Mouse (Mus musculus): ENCODE measurements around the gene Gzmk. TPM values are rescaled to one million over a fixed set of nuclear protein-coding genes. Genes with fewer than 3 reads are reported as not detected.
"Not testable (repeated sequence)": the region's sequence is repeated elsewhere in the genome, so short reads cannot be mapped to it uniquely, and the experiment has no call there.

Gene Gzmk
- polyA plus RNA-seq, 1 experiment from 2014 or later = not detected

DNA sequence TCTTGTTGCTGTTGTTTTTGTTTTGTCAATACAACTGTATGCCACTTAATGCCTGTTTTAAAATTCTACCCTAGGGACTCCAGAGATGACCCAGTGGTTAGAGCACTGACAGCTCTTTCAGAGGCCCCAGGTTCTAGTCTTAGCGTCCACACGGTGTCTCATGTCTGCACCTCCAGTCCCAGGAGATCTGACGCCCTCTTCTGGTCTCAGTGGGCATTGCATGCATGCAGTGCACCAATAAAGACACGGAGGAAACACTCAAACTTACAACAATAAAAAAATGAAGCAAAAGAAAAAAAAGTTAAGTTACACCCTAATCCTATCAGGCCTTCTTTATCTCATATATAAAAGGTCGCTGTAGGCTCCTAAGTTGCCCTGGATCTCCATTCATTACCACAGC is 31.5 kb upstream of the Gzmk start:
- Histone ChIP-seq H3K4me1 (ENCODE audit: control insufficient read depth, insufficient read depth, low read length) (no peaks in the 10 kb centered on the region), H3K27ac (replicated peaks; ENCODE audit: low read depth, low read length) (no peak overlapping the region), H3K9ac (ENCODE audit: low read length) (no peak overlapping the region), H3K9me3 (ENCODE audit: control insufficient read depth, low read length) (no peaks in the 10 kb centered on the region), H3K4me2 (ENCODE audit: low read depth, severe bottlenecking) (no peak overlapping the region), H3K4me3 (ENCODE audit: low read depth, low read length) (no peak overlapping the region), H3K36me3 (ENCODE audit: control insufficient read depth, insufficient read depth, low read length) (no peaks in the 10 kb centered on the region), H3K27me3 (ENCODE audit: control insufficient read depth, insufficient read depth, low read length) (no peaks in the 10 kb centered on the region)
- ATAC-seq (ENCODE audit: insufficient number of reproducible peaks, low FRiP score, low TSS enrichment, low read depth) (no peak), DNase-seq (ENCODE audit: low spot score) (no peak)
- WGBS = 45% methylated on average over 5 of the region's 5 CpGs

DNA sequence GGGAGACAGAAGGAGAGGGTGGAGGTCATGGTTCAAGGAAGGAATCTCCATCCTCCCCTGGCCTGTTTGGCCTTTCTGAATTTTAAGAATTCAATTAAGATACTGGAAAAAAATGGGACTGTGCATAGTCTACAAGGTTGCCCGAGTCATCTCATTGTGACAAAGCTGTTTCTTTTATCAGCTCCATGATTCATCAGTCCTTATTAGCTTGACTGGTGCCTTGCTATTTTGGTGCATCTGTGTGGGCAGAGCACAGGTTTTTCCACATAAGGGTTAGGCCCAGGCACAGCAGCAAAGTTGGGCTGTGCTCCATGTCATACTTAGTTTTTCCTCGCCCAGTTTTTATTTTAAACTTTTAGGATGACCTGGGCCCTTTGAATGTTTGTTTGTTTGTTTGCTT is 31.1 kb upstream of the Gzmk start:
- Histone ChIP-seq H3K36me3 (ENCODE audit: control insufficient read depth, insufficient read depth, low read length) (no peaks in the 10 kb centered on the region), H3K4me1 (ENCODE audit: control insufficient read depth, insufficient read depth, low read length) (no peaks in the 10 kb centered on the region), H3K4me2 (ENCODE audit: low read depth, severe bottlenecking) (no peak overlapping the region), H3K27ac (replicated peaks; ENCODE audit: low read depth, low read length) (no peak overlapping the region), H3K4me3 (ENCODE audit: low read depth, low read length) (no peak overlapping the region), H3K9me3 (ENCODE audit: control insufficient read depth, low read length) (no peaks in the 10 kb centered on the region), H3K27me3 (ENCODE audit: control insufficient read depth, insufficient read depth, low read length) (no peaks in the 10 kb centered on the region), H3K9ac (ENCODE audit: low read length) (no peak overlapping the region)
- DNase-seq (ENCODE audit: low spot score) = no peak
- WGBS = 83% methylated on average over 2 of the region's 2 CpGs
- ATAC-seq (ENCODE audit: insufficient number of reproducible peaks, low FRiP score, low TSS enrichment, low read depth) = no peak

DNA sequence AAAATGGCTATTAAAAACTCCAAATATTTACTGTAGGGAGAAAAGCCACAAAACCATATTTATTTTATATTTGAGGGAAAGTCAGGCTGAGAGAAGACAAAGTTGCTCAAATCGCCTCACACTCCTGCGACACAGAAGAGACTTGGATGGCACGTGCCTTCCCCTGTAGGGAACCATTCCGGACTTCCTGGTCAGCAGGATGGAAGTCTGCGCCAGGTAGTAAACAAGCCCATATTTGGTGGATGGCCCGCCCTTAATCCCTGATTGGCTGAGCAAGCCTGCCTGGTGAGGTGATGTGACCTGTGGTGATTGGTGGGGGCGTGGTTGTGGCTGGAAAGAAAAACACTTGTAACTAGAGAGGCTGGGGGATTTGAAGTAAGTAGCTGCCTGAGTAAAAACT is 26.9 kb upstream of the Gzmk start:
- not testable (repeated sequence) for H3K4me1 ChIP-seq (ENCODE audit: control insufficient read depth, insufficient read depth, low read length); DNase-seq (ENCODE audit: low spot score); H3K36me3 ChIP-seq (ENCODE audit: control insufficient read depth, insufficient read depth, low read length); H3K9me3 ChIP-seq (ENCODE audit: control insufficient read depth, low read length); ATAC-seq (ENCODE audit: insufficient number of reproducible peaks, low FRiP score, low TSS enrichment, low read depth); H3K27ac ChIP-seq (replicated peaks; ENCODE audit: low read depth, low read length); H3K4me2 ChIP-seq (ENCODE audit: low read depth, severe bottlenecking); H3K4me3 ChIP-seq (ENCODE audit: low read depth, low read length); H3K9ac ChIP-seq (ENCODE audit: low read length); H3K27me3 ChIP-seq (ENCODE audit: control insufficient read depth, insufficient read depth, low read length)
- 83% methylated on average over 7 of the region's 7 CpGs for WGBS

DNA sequence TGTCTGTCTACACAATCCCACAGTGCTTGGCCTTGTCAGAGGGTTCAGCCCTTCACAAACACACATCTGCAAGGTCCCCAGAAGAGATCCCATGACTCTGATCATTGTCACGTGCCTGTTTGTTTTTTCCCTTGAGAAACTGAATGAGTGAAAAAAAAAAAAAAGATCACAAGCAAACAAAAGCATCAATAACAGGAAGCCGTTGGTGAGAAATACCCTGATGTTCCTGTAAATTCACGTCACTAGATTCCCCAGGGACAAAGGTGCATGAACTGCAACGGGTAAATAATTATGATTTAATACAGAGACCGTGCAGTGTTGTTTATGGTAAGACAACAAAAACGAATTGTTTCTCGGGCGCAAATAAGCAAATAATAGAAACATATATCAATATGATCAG is 19.3 kb upstream of the Gzmk start:
- Histone ChIP-seq H3K9ac (ENCODE audit: low read length) (no peak overlapping the region), H3K4me3 (ENCODE audit: low read depth, low read length) (no peak overlapping the region), H3K4me1 (ENCODE audit: control insufficient read depth, insufficient read depth, low read length) (0 out of 2 replicates have a peak, but pooled peaks cover 2% of the 10 kb centered on the region), H3K9me3 (ENCODE audit: control insufficient read depth, low read length) (no peaks in the 10 kb centered on the region), H3K4me2 (ENCODE audit: low read depth, severe bottlenecking) (no peak overlapping the region), H3K27ac (replicated peaks; ENCODE audit: low read depth, low read length) (no peak overlapping the region), H3K36me3 (ENCODE audit: control insufficient read depth, insufficient read depth, low read length) (no peaks in the 10 kb centered on the region), H3K27me3 (ENCODE audit: control insufficient read depth, insufficient read depth, low read length) (no peaks in the 10 kb centered on the region)
- WGBS = 81% methylated on average over 8 of the region's 8 CpGs
- ATAC-seq (ENCODE audit: insufficient number of reproducible peaks, low FRiP score, low TSS enrichment, low read depth) = no peak
- DNase-seq (ENCODE audit: low spot score) = no peak

DNA sequence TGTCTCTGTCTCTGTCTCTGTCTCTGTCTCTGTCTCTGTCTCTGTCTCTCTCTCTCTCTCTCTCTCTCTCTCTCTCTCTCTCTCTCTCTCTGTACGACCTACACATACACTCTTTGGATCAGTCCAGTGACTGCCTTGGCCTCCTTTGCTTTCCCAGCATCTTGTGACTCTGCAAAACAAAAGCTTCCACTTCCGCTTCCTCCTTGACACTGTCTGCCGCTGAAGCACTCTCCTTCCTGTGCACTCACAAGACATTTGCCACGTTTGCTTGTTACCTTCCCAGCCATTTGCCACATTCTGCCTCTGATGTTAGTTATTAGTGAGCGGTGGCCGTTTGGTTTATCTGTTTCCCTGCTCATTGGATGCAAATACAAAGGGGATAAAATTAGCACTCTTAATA is 16.4 kb upstream of the Gzmk start:
- H3K4me1 ChIP-seq (ENCODE audit: control insufficient read depth, insufficient read depth, low read length) = 0 out of 2 replicates have a peak, but pooled peaks cover 2% of the 10 kb centered on the region
- no peak overlapping the region for H3K4me3 ChIP-seq (ENCODE audit: low read depth, low read length)
- H3K4me2 ChIP-seq (ENCODE audit: low read depth, severe bottlenecking) = no peak overlapping the region
- H3K9ac ChIP-seq (ENCODE audit: low read length) = no peak overlapping the region
- DNase-seq (ENCODE audit: low spot score) = no peak
- no peak for ATAC-seq (ENCODE audit: insufficient number of reproducible peaks, low FRiP score, low TSS enrichment, low read depth)
- no peaks in the 10 kb centered on the region for H3K27me3 ChIP-seq (ENCODE audit: control insufficient read depth, insufficient read depth, low read length)
- H3K36me3 ChIP-seq (ENCODE audit: control insufficient read depth, insufficient read depth, low read length) = no peaks in the 10 kb centered on the region
- no peak overlapping the region for H3K27ac ChIP-seq (replicated peaks; ENCODE audit: low read depth, low read length)
- no peaks in the 10 kb centered on the region for H3K9me3 ChIP-seq (ENCODE audit: control insufficient read depth, low read length)
- WGBS = 45% methylated on average over 6 of the region's 6 CpGs

DNA sequence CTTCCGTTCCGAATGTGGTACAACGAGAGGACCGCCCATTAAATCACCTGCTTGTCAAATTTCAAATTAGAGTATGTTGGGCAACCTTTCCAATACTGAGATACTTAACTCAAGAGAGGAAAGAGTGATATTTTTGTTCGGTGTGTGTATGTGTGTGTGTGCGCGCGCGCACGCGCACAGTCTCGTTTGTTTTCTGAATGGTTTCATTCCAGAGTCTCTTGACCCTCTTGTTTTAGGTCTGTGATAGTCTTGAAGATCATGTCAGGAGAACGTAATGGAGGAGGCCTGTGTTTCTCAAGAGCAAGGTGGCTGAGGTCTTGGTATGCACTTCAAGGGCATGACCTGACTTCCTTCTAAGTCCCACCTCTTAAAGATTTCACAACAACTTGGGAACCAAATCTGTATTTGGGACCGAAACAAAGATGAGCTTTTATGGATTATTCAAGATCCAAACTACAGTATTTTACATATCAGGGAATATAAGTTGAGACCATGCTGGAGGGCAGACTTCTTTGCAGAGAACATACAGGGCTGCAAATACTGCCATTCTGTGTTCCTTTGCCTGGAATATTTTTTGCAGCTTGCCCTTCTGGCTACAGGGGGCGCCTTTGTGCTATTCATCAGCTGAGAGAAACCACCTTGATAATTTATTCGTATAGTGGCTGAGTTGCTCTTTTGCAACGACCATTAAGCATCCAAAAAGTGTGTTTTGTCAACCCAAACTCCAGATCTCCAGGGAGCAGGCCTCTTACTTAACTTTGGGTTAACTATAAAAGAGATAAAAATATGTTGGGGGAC is 2.2 kb upstream of the Gzmk start:
- H3K4me2 ChIP-seq (ENCODE audit: low read depth, severe bottlenecking) = no peak overlapping the region
- H3K9ac ChIP-seq (ENCODE audit: low read length) = no peak overlapping the region
- WGBS = 87% methylated on average over 17 of the region's 17 CpGs
- no peaks in the 10 kb centered on the region for H3K27me3 ChIP-seq (ENCODE audit: control insufficient read depth, insufficient read depth, low read length)
- H3K9me3 ChIP-seq (ENCODE audit: control insufficient read depth, low read length) = no peaks in the 10 kb centered on the region
- H3K4me3 ChIP-seq (ENCODE audit: low read depth, low read length) = no peak overlapping the region
- no peaks in the 10 kb centered on the region for H3K36me3 ChIP-seq (ENCODE audit: control insufficient read depth, insufficient read depth, low read length)
- DNase-seq (ENCODE audit: low spot score) (no peak), ATAC-seq (ENCODE audit: insufficient number of reproducible peaks, low FRiP score, low TSS enrichment, low read depth) (no peak)
- H3K4me1 ChIP-seq (ENCODE audit: control insufficient read depth, insufficient read depth, low read length) = no peaks in the 10 kb centered on the region
- no peak overlapping the region for H3K27ac ChIP-seq (replicated peaks; ENCODE audit: low read depth, low read length)

DNA sequence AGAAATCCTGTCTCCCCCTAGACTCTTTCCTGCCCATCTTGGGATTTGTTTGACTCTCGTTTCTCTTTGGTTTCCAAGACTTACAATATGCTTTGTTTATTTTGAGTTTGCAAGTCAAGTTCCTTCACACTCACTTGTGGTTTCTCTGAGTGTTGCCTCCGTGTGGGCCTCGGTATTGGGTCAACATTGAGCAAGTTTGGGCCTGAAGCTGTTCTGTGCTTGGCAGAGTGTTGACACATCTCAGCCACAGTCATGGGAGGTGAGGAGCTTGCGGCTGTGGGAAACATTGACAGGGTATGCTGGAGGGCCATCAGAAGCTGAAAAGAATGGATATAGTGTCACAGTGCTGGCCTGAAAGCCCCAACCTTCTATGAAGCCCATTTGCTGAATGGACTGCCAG is 1.4 kb upstream of the Gzmk start:
- no peak for DNase-seq (ENCODE audit: low spot score)
- Histone ChIP-seq H3K4me1 (ENCODE audit: control insufficient read depth, insufficient read depth, low read length) (no peaks in the 10 kb centered on the region), H3K9ac (ENCODE audit: low read length) (no peak overlapping the region), H3K27me3 (ENCODE audit: control insufficient read depth, insufficient read depth, low read length) (no peaks in the 10 kb centered on the region), H3K4me3 (ENCODE audit: low read depth, low read length) (no peak overlapping the region), H3K27ac (replicated peaks; ENCODE audit: low read depth, low read length) (no peak overlapping the region), H3K36me3 (ENCODE audit: control insufficient read depth, insufficient read depth, low read length) (no peaks in the 10 kb centered on the region), H3K9me3 (ENCODE audit: control insufficient read depth, low read length) (no peaks in the 10 kb centered on the region), H3K4me2 (ENCODE audit: low read depth, severe bottlenecking) (no peak overlapping the region)
- WGBS = 78% methylated on average over 4 of the region's 4 CpGs
- ATAC-seq (ENCODE audit: insufficient number of reproducible peaks, low FRiP score, low TSS enrichment, low read depth) = no peak

DNA sequence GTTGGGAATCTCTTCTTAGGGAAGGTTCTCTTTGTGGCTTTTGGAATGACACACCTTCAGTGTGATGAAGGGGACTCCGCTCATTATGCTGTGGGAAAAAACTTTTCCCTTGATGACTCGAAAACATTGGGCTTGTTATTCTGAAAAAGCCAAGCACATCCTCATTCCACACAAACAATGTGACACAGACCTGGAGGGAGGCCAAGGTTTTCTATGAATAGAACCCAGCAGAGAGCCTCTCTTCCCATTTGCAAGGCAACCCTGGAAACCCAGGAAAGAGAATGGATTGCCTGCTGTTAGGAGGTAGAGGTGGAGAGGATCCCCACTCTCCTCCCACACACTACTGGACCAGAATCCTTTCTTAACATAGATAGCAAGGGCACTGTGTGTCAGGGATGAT is 1.6 kb downstream of the Gzmk start:
- Histone ChIP-seq H3K4me3 (ENCODE audit: low read depth, low read length) (no peak overlapping the region), H3K9me3 (ENCODE audit: control insufficient read depth, low read length) (no peaks in the 10 kb centered on the region), H3K4me2 (ENCODE audit: low read depth, severe bottlenecking) (no peak overlapping the region), H3K27ac (replicated peaks; ENCODE audit: low read depth, low read length) (no peak overlapping the region), H3K36me3 (ENCODE audit: control insufficient read depth, insufficient read depth, low read length) (no peaks in the 10 kb centered on the region), H3K27me3 (ENCODE audit: control insufficient read depth, insufficient read depth, low read length) (no peaks in the 10 kb centered on the region), H3K9ac (ENCODE audit: low read length) (no peak overlapping the region), H3K4me1 (ENCODE audit: control insufficient read depth, insufficient read depth, low read length) (no peaks in the 10 kb centered on the region)
- ATAC-seq (ENCODE audit: insufficient number of reproducible peaks, low FRiP score, low TSS enrichment, low read depth) (no peak), DNase-seq (ENCODE audit: low spot score) (no peak)
- whole genome bisulfite sequencing = 36% methylated on average over 2 of the region's 2 CpGs

DNA sequence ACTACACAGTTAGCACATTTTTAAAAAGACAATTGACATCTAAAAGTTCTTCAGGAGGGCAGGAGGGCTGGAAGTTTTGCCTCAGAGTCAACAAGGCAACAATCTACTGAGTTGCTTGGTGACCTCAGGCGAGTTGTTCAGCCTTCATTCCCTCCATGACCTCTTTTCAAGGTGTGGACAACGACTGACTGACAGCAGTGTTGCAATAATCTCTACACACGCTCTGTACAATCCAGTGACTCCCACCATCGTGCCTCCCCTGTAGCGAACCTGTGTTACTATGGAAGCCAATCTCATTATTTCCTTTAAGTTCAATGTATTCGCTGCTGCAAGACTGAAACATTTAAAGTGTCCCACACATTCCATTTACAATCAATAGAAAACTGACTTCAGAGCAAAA is 3.9 kb downstream of the Gzmk start:
- Histone ChIP-seq H3K4me2 (ENCODE audit: low read depth, severe bottlenecking) (no peak overlapping the region), H3K27ac (replicated peaks; ENCODE audit: low read depth, low read length) (no peak overlapping the region), H3K9ac (ENCODE audit: low read length) (no peak overlapping the region), H3K4me1 (ENCODE audit: control insufficient read depth, insufficient read depth, low read length) (no peaks in the 10 kb centered on the region), H3K27me3 (ENCODE audit: control insufficient read depth, insufficient read depth, low read length) (no peaks in the 10 kb centered on the region), H3K4me3 (ENCODE audit: low read depth, low read length) (no peak overlapping the region), H3K9me3 (ENCODE audit: control insufficient read depth, low read length) (no peaks in the 10 kb centered on the region), H3K36me3 (ENCODE audit: control insufficient read depth, insufficient read depth, low read length) (no peaks in the 10 kb centered on the region)
- ATAC-seq (ENCODE audit: insufficient number of reproducible peaks, low FRiP score, low TSS enrichment, low read depth) = no peak
- no peak for DNase-seq (ENCODE audit: low spot score)
- WGBS = 72% methylated on average over 6 of the region's 6 CpGs
